Mouse (Mus musculus): ENCODE results near the gene Dagla. TPM values are rescaled to one million over a fixed set of nuclear protein-coding genes. Genes with fewer than 3 reads are reported as not detected.

Dagla gene
- polyA plus RNA-seq, 1 experiment from 2014 or later, result 1.7 TPM

- no peak overlapping the region for H3K4me3 ChIP-seq
- WGBS, result 68% methylated on average over 4 of the region's 4 CpGs
- no peak for DNase-seq (ENCODE audit: extremely low spot score, low spot score)
- H3K9me3 ChIP-seq, result no peaks in the 10 kb centered on the region
- H3K36me3 ChIP-seq (replicated peaks), result no peaks in the 10 kb centered on the region
- H3K27me3 ChIP-seq (ENCODE audit: poor library complexity, severe bottlenecking), result peaks cover 11% of the 10 kb centered on the region
- H3K27ac ChIP-seq, result no peak overlapping the region
- peaks cover 9% of the 10 kb centered on the region; the same call in 1 of the 2 replicates for H3K4me1 ChIP-seq
Observed at GRCm38 (mm10) chr19:10331706-10332105, 27.0 kb upstream of the Dagla start.

- no peaks in the 10 kb centered on the region for H3K36me3 ChIP-seq (replicated peaks)
Observed at GRCm38 (mm10) chr19:10329033-10329432, 24.4 kb upstream of the Dagla start.

GRCm38 (mm10) chr19:10326609-10327008 lies 21.9 kb upstream of the Dagla start:
- 61% methylated on average over 3 of the region's 3 CpGs for WGBS
- H3K4me3 ChIP-seq, result no peak overlapping the region
- no peak overlapping the region for H3K27ac ChIP-seq
- H3K9me3 ChIP-seq, result no peaks in the 10 kb centered on the region
- no peak for DNase-seq (ENCODE audit: extremely low spot score, low spot score)
- peaks cover 4% of the 10 kb centered on the region; the same call in 1 of the 2 replicates for H3K4me1 ChIP-seq
- H3K36me3 ChIP-seq (replicated peaks), result no peaks in the 10 kb centered on the region
- H3K27me3 ChIP-seq (ENCODE audit: poor library complexity, severe bottlenecking), result 0 out of 2 replicates have a peak, but pooled peaks cover 2% of the 10 kb centered on the region

More at GRCm38 (mm10) chr19:10329033-10329432, 24.4 kb upstream of the Dagla start:
- 86% methylated on average over 8 of the region's 8 CpGs for WGBS
- peaks cover 8% of the 10 kb centered on the region; the same call in 1 of the 2 replicates for H3K27me3 ChIP-seq (ENCODE audit: poor library complexity, severe bottlenecking)
- H3K27ac ChIP-seq, result no peak overlapping the region
- no peak overlapping the region for H3K4me3 ChIP-seq
- no peak for DNase-seq (ENCODE audit: extremely low spot score, low spot score)
- H3K4me1 ChIP-seq, result 0 out of 2 replicates have a peak, but pooled peaks cover 4% of the 10 kb centered on the region
- H3K9me3 ChIP-seq, result no peaks in the 10 kb centered on the region

- Histone ChIP-seq H3K36me3 (replicated peaks) (no peaks in the 10 kb centered on the region), H3K9me3 (no peaks in the 10 kb centered on the region), H3K4me3 (no peak overlapping the region), H3K27me3 (ENCODE audit: poor library complexity, severe bottlenecking) (no peaks in the 10 kb centered on the region), H3K27ac (no peak overlapping the region), H3K4me1 (peaks cover 4% of the 10 kb centered on the region; the same call in 1 of the 2 replicates)
- DNase-seq (ENCODE audit: extremely low spot score, low spot score), result no peak
- WGBS, result 81% methylated on average over 5 of the region's 5 CpGs
Observed at GRCm38 (mm10) chr19:10323860-10324259, 19.2 kb upstream of the Dagla start.

- WGBS, result 71% methylated on average over 9 of the region's 9 CpGs
- no peaks in the 10 kb centered on the region for H3K36me3 ChIP-seq (replicated peaks)
- H3K9me3 ChIP-seq, result no peaks in the 10 kb centered on the region
- peaks cover 4% of the 10 kb centered on the region; the same call in 1 of the 2 replicates for H3K4me1 ChIP-seq
- H3K27me3 ChIP-seq (ENCODE audit: poor library complexity, severe bottlenecking), result no peaks in the 10 kb centered on the region
- 0 out of 2 replicates have a peak overlapping the region, but pooled peaks have one; percentile 40 for H3K27ac ChIP-seq
- DNase-seq (ENCODE audit: extremely low spot score, low spot score), result no peak
- H3K4me3 ChIP-seq, result no peak overlapping the region
Observed at GRCm38 (mm10) chr19:10323362-10323837, 18.7 kb upstream of the Dagla start.

GRCm38 (mm10) chr19:10317795-10318194 lies 13.1 kb upstream of the Dagla start:
- Histone ChIP-seq H3K4me1 (no peaks in the 10 kb centered on the region), H3K27ac (no peak overlapping the region), H3K4me3 (no peak overlapping the region), H3K27me3 (ENCODE audit: poor library complexity, severe bottlenecking) (no peaks in the 10 kb centered on the region), H3K36me3 (replicated peaks) (no peaks in the 10 kb centered on the region), H3K9me3 (no peaks in the 10 kb centered on the region)
- no peak for DNase-seq (ENCODE audit: extremely low spot score, low spot score)
- 67% methylated on average over 4 of the region's 4 CpGs for WGBS

- H3K27ac ChIP-seq, result no peak overlapping the region
- H3K27me3 ChIP-seq (ENCODE audit: poor library complexity, severe bottlenecking), result no peaks in the 10 kb centered on the region
- DNase-seq (ENCODE audit: extremely low spot score, low spot score), result no peak
- H3K9me3 ChIP-seq, result no peaks in the 10 kb centered on the region
- H3K36me3 ChIP-seq (replicated peaks), result no peaks in the 10 kb centered on the region
- no peaks in the 10 kb centered on the region for H3K4me1 ChIP-seq
- no peak overlapping the region for H3K4me3 ChIP-seq
- WGBS, result 86% methylated on average over 2 of the region's 2 CpGs
Observed at GRCm38 (mm10) chr19:10317358-10317757, 12.7 kb upstream of the Dagla start.

GRCm38 (mm10) chr19:10316956-10317355 lies 12.3 kb upstream of the Dagla start:
- H3K36me3 ChIP-seq (replicated peaks), result no peaks in the 10 kb centered on the region
- no peaks in the 10 kb centered on the region for H3K9me3 ChIP-seq
- H3K27me3 ChIP-seq (ENCODE audit: poor library complexity, severe bottlenecking), result no peaks in the 10 kb centered on the region
- H3K4me1 ChIP-seq, result no peaks in the 10 kb centered on the region
- no peak overlapping the region for H3K27ac ChIP-seq
- H3K4me3 ChIP-seq, result no peak overlapping the region
- WGBS, result 76% methylated on average over 4 of the region's 4 CpGs
- DNase-seq (ENCODE audit: extremely low spot score, low spot score), result no peak

- Histone ChIP-seq H3K36me3 (replicated peaks) (no peaks in the 10 kb centered on the region), H3K27me3 (ENCODE audit: poor library complexity, severe bottlenecking) (peaks cover 7% of the 10 kb centered on the region), H3K4me3 (no peak overlapping the region), H3K27ac (no peak overlapping the region), H3K9me3 (no peaks in the 10 kb centered on the region), H3K4me1 (peaks cover 11% of the 10 kb centered on the region)
- no peak for DNase-seq (ENCODE audit: extremely low spot score, low spot score)
- 81% methylated on average over 8 of the region's 8 CpGs for WGBS
Observed at GRCm38 (mm10) chr19:10312072-10312471, 7.4 kb upstream of the Dagla start.

- H3K27ac ChIP-seq, result no peak overlapping the region
- WGBS, result 62% methylated on average over 2 of the region's 2 CpGs
- no peak overlapping the region for H3K4me3 ChIP-seq
- no peaks in the 10 kb centered on the region for H3K9me3 ChIP-seq
- H3K4me1 ChIP-seq, result peaks cover 25% of the 10 kb centered on the region
- peaks cover 36% of the 10 kb centered on the region for H3K27me3 ChIP-seq (ENCODE audit: poor library complexity, severe bottlenecking)
- no peak for DNase-seq (ENCODE audit: extremely low spot score, low spot score)
- no peaks in the 10 kb centered on the region for H3K36me3 ChIP-seq (replicated peaks)
Observed at GRCm38 (mm10) chr19:10308990-10309389, 4.3 kb upstream of the Dagla start.

- Histone ChIP-seq H3K27ac (no peak overlapping the region), H3K36me3 (replicated peaks) (no peaks in the 10 kb centered on the region), H3K4me1 (peaks cover 29% of the 10 kb centered on the region), H3K27me3 (ENCODE audit: poor library complexity, severe bottlenecking) (peaks cover 47% of the 10 kb centered on the region), H3K9me3 (no peaks in the 10 kb centered on the region), H3K4me3 (no peak overlapping the region)
- WGBS, result 55% methylated on average over 6 of the region's 6 CpGs
- no peak for DNase-seq (ENCODE audit: extremely low spot score, low spot score)
Observed at GRCm38 (mm10) chr19:10307941-10308340, 3.3 kb upstream of the Dagla start.

GRCm38 (mm10) chr19:10307351-10307750 lies 2.7 kb upstream of the Dagla start:
- Histone ChIP-seq H3K4me3 (no peak overlapping the region), H3K36me3 (replicated peaks) (no peaks in the 10 kb centered on the region), H3K4me1 (peaks cover 29% of the 10 kb centered on the region), H3K27ac (no peak overlapping the region), H3K9me3 (no peaks in the 10 kb centered on the region), H3K27me3 (ENCODE audit: poor library complexity, severe bottlenecking) (peaks cover 53% of the 10 kb centered on the region)
- 84% methylated on average over 5 of the region's 5 CpGs for WGBS
- DNase-seq (ENCODE audit: extremely low spot score, low spot score), result no peak

- Histone ChIP-seq H3K4me1 (peaks cover 29% of the 10 kb centered on the region), H3K9me3 (no peaks in the 10 kb centered on the region), H3K36me3 (replicated peaks) (no peaks in the 10 kb centered on the region), H3K27ac (no peak overlapping the region), H3K27me3 (ENCODE audit: poor library complexity, severe bottlenecking) (peaks cover 59% of the 10 kb centered on the region), H3K4me3 (no peak overlapping the region)
- WGBS, result 90% methylated on average over 5 of the region's 5 CpGs
- DNase-seq (ENCODE audit: extremely low spot score, low spot score), result no peak
Observed at GRCm38 (mm10) chr19:10306521-10307243, 2.0 kb upstream of the Dagla start.

Data from forebrain, embryonic 10.5 days (tissue).